Mouse (Mus musculus): ENCODE results near the gene Cuzd1. TPM values are rescaled to one million over a fixed set of nuclear protein-coding genes. Genes with fewer than 3 reads are reported as not detected.

The Cuzd1 gene
- polyA plus RNA-seq, 2 experiments, result not detected

DNA sequence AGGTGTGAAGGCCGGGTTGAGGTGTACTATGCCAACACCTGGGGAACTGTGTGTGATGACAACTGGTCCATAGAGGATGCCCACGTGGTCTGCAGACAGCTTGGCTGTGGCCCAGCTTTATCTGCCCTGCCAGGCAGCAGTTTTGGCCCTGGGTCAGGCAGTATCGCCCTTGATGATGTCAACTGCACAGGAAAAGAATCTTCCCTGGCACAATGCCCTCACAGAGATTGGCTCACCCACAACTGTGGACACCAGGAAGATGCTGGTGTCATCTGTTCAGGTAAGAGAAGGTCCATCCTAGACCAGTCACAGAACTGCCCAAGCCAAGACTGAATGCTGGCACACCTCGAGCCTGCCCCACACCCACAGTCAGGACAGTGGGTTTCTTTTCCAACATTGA lies 56.2 kb downstream of the Cuzd1 start:
- no peak for TF ChIP-seq CTCF (IDR thresholded peaks at IDR 0.05; ENCODE audit: low read depth)
- TF ChIP-seq EP300 (IDR thresholded peaks at IDR 0.05; ENCODE audit: low read depth), result no peak
- Histone ChIP-seq H3K9me3 (ENCODE audit: control insufficient read depth, low read length) (no peaks in the 10 kb centered on the region), H3K4me3 (ENCODE audit: insufficient read depth in 1 of 2, low read depth in 2 of 2, low read length in 2 of 2) (no peak overlapping the region), H3K9ac (replicated peaks) (no peak overlapping the region), H3K27me3 (ENCODE audit: control insufficient read depth, insufficient read depth, low read length) (no peaks in the 10 kb centered on the region), H3K4me2 (ENCODE audit: low read depth) (no peak overlapping the region), H3K4me1 (replicated peaks; ENCODE audit: control insufficient read depth in 2 of 2, insufficient read depth in 2 of 2, low read length in 1 of 2) (no peaks in the 10 kb centered on the region), H3K36me3 (replicated peaks; ENCODE audit: control insufficient read depth, insufficient read depth, low read depth) (no peaks in the 10 kb centered on the region), H3K27ac (no peak overlapping the region)
- WGBS (ENCODE audit: insufficient replicate concordance), result 54% methylated on average over 4 of the region's 4 CpGs
- DNase-seq (ENCODE audit: low read depth in 3 of 3, low spot score in 3 of 3) (no peak), ATAC-seq (ENCODE audit: insufficient read depth) (no peak)

- H3K27ac ChIP-seq, result no peak overlapping the region
- WGBS (ENCODE audit: insufficient replicate concordance), result 59% methylated on average over 4 of the region's 4 CpGs
- DNase-seq (ENCODE audit: low read depth in 3 of 3, low spot score in 3 of 3) (no peak), ATAC-seq (ENCODE audit: insufficient read depth) (no peak)
- TF ChIP-seq EP300 (IDR thresholded peaks at IDR 0.05; ENCODE audit: low read depth) (no peak), CTCF (IDR thresholded peaks at IDR 0.05; ENCODE audit: low read depth) (no peak)
- H3K4me2 ChIP-seq (ENCODE audit: low read depth), result no peak overlapping the region
- H3K27me3 ChIP-seq (ENCODE audit: control insufficient read depth, insufficient read depth, low read length), result no peaks in the 10 kb centered on the region
- H3K4me3 ChIP-seq (ENCODE audit: insufficient read depth in 1 of 2, low read depth in 2 of 2, low read length in 2 of 2), result no peak overlapping the region
- H3K4me1 ChIP-seq (replicated peaks; ENCODE audit: control insufficient read depth in 2 of 2, insufficient read depth in 2 of 2, low read length in 1 of 2), result no peaks in the 10 kb centered on the region
- no peaks in the 10 kb centered on the region for H3K36me3 ChIP-seq (replicated peaks; ENCODE audit: control insufficient read depth, insufficient read depth, low read depth)
- no peak overlapping the region for H3K9ac ChIP-seq (replicated peaks)
- no peaks in the 10 kb centered on the region for H3K9me3 ChIP-seq (ENCODE audit: control insufficient read depth, low read length)
These were observed 57.8 kb downstream of the Cuzd1 start for GRCm38 (mm10) chr7:131264251-131264650.

DNA sequence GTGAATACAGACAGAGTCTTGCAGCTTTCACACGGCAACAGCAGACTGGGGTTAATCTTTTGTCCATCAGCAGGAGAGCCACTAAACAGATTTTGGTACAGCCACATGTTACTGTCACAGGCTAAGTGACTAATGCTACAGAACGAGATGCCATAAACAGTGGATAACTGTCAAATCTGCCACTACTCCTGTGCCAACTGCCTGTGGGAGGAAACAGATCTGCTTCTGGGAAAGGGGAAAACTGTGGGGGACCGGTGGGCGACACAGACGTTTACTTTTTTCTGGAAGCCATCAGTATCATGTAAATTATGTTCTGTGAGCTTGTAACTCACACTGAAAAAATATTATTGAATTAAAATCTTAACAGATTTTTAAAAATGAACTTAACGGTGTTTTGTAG lies 61.1 kb downstream of the Cuzd1 start:
- Histone ChIP-seq H3K36me3 (replicated peaks; ENCODE audit: control insufficient read depth, insufficient read depth, low read depth) (no peaks in the 10 kb centered on the region), H3K4me1 (replicated peaks; ENCODE audit: control insufficient read depth in 2 of 2, insufficient read depth in 2 of 2, low read length in 1 of 2) (no peaks in the 10 kb centered on the region), H3K27ac (no peak overlapping the region), H3K9ac (replicated peaks) (no peak overlapping the region), H3K9me3 (ENCODE audit: control insufficient read depth, low read length) (no peaks in the 10 kb centered on the region), H3K27me3 (ENCODE audit: control insufficient read depth, insufficient read depth, low read length) (no peaks in the 10 kb centered on the region), H3K4me2 (ENCODE audit: low read depth) (no peak overlapping the region), H3K4me3 (ENCODE audit: insufficient read depth in 1 of 2, low read depth in 2 of 2, low read length in 2 of 2) (no peak overlapping the region)
- ATAC-seq (ENCODE audit: insufficient read depth) (no peak), DNase-seq (ENCODE audit: low read depth in 3 of 3, low spot score in 3 of 3) (no peak)
- WGBS (ENCODE audit: insufficient replicate concordance), result 53% methylated on average over 6 of the region's 6 CpGs
- no peak for TF ChIP-seq CTCF (IDR thresholded peaks at IDR 0.05; ENCODE audit: low read depth)
- no peak for TF ChIP-seq EP300 (IDR thresholded peaks at IDR 0.05; ENCODE audit: low read depth)

Other genes with a start within 250 kb of the Cuzd1 start
- gene 4933402N03Rik, start 176.0 kb downstream of the Cuzd1 start, polyA plus RNA-seq (2012; rRNA removed), result not detected in 2 replicates
- gene 4933402N03Rik, start 176.0 kb downstream of the Cuzd1 start, polyA plus RNA-seq (2014; fragmentation: Nextera tagmentation; extraction: Ambion mirVana), result not detected in 2 replicates
- gene 5430419D17Rik, start 147.9 kb downstream of the Cuzd1 start, polyA plus RNA-seq (2012; rRNA removed), result not detected in 2 replicates
- not detected in 2 replicates for gene 5430419D17Rik, start 147.9 kb downstream of the Cuzd1 start, polyA plus RNA-seq (2014; fragmentation: Nextera tagmentation; extraction: Ambion mirVana)
- 0.37 TPM in 1 of 2 replicates, not detected in the other for gene Fam24b, start 7.2 kb upstream of the Cuzd1 start, polyA plus RNA-seq (2012; rRNA removed)
- not detected in 2 replicates for gene Fam24b, start 7.2 kb upstream of the Cuzd1 start, polyA plus RNA-seq (2014; fragmentation: Nextera tagmentation; extraction: Ambion mirVana)
- gene Fam24a, start 11.6 kb upstream of the Cuzd1 start, polyA plus RNA-seq (2012; rRNA removed), result not detected in 2 replicates
- not detected in 2 replicates for gene Fam24a, start 11.6 kb upstream of the Cuzd1 start, polyA plus RNA-seq (2014; fragmentation: Nextera tagmentation; extraction: Ambion mirVana)
- gene 2310057M21Rik, start 40.5 kb upstream of the Cuzd1 start, polyA plus RNA-seq (2012; rRNA removed), result 2.8 and 4.6 TPM in 2 replicates
- gene 2310057M21Rik, start 40.5 kb upstream of the Cuzd1 start, polyA plus RNA-seq (2014; fragmentation: Nextera tagmentation; extraction: Ambion mirVana), result 7.7 and 9.2 TPM in 2 replicates
- 14.5 and 15.9 TPM in 2 replicates for gene Pstk, start 48.8 kb upstream of the Cuzd1 start, polyA plus RNA-seq (2012; rRNA removed)
- 22.9 and 23.2 TPM in 2 replicates for gene Pstk, start 48.8 kb upstream of the Cuzd1 start, polyA plus RNA-seq (2014; fragmentation: Nextera tagmentation; extraction: Ambion mirVana)
- 7.7 and 9.5 TPM in 2 replicates for gene Ikzf5, start 88.2 kb upstream of the Cuzd1 start, polyA plus RNA-seq (2012; rRNA removed)
- 14.3 and 16.0 TPM in 2 replicates for gene Ikzf5, start 88.2 kb upstream of the Cuzd1 start, polyA plus RNA-seq (2014; fragmentation: Nextera tagmentation; extraction: Ambion mirVana)
- 3.2 and 4.5 TPM in 2 replicates for gene Acadsb, start 88.3 kb upstream of the Cuzd1 start, polyA plus RNA-seq (2012; rRNA removed)
- 30.2 and 33.6 TPM in 2 replicates for gene Acadsb, start 88.3 kb upstream of the Cuzd1 start, polyA plus RNA-seq (2014; fragmentation: Nextera tagmentation; extraction: Ambion mirVana)
- not detected in 2 replicates for gene Hmx3, start 220.6 kb upstream of the Cuzd1 start, polyA plus RNA-seq (2012; rRNA removed)
- not detected in 2 replicates for gene Hmx3, start 220.6 kb upstream of the Cuzd1 start, polyA plus RNA-seq (2014; fragmentation: Nextera tagmentation; extraction: Ambion mirVana)
- not detected in 2 replicates for gene Hmx2, start 226.5 kb upstream of the Cuzd1 start, polyA plus RNA-seq (2012; rRNA removed)
- gene Hmx2, start 226.5 kb upstream of the Cuzd1 start, polyA plus RNA-seq (2014; fragmentation: Nextera tagmentation; extraction: Ambion mirVana), result not detected in 2 replicates
- 67.4 and 84.4 TPM in 2 replicates for gene Bub3, start 237.9 kb upstream of the Cuzd1 start, polyA plus RNA-seq (2012; rRNA removed)
- 105 and 110 TPM in 2 replicates for gene Bub3, start 237.9 kb upstream of the Cuzd1 start, polyA plus RNA-seq (2014; fragmentation: Nextera tagmentation; extraction: Ambion mirVana)